Mouse (Mus musculus): ENCODE results near the gene Nav2. TPM values are rescaled to one million over a fixed set of nuclear protein-coding genes. Genes with fewer than 3 reads are reported as not detected.

Nav2 gene
- total RNA-seq, 2 experiments from 2014 or later: 103 to 107 TPM

DNA sequence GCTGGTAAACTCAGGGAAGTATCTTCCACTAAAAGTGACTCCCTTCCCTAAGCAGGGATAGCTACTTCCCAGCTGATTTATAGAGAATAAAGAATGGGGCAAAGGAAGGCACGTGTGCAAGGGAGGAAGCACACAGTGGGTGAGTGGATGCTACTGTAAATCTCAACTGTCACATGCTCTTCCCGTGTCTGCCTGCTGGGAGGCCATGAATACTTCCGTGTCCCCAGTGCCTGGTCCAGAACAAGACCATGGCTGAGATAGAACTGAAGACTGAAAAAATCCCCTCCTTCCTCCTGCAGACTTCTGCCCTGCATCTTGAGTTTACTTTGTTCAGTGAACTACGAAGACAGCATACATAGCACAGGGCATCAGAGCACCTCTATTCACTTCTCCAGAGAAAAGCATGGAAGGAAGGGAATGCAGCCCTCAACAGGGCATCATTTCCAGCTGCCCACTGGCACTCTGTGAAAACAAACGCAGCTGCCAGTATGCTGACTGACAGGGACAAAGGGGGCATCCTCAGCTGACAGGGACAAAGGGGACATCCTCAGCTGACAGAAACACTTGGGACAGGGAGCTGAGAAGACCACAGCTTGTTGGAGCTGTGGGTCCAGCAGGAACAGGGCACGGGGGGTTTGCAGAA lies 138.0 kb downstream of the Nav2 start:
- no peak for DNase-seq (ENCODE audit: low spot score in 2 of 2)

DNA sequence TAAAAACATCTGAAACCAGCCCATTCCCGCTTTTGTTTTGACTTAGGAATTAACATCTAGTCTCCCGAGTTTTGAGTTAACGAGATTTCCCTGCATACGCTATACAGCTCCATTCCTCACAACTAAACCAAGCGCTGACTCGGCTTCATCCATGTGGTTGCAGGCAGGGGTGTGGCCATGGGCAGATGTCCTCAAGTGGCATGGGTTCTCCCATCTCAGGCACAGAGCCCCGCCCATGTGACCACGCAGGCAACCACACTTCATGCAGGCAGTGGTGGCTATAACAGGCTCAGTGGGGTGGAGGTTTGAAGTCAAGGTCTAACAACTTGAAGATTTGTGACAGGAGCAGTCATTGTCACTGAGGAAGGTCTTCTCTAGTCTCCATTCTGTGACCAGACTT lies 138.8 kb downstream of the Nav2 start:
- DNase-seq (ENCODE audit: low spot score in 2 of 2): no peak

DNA sequence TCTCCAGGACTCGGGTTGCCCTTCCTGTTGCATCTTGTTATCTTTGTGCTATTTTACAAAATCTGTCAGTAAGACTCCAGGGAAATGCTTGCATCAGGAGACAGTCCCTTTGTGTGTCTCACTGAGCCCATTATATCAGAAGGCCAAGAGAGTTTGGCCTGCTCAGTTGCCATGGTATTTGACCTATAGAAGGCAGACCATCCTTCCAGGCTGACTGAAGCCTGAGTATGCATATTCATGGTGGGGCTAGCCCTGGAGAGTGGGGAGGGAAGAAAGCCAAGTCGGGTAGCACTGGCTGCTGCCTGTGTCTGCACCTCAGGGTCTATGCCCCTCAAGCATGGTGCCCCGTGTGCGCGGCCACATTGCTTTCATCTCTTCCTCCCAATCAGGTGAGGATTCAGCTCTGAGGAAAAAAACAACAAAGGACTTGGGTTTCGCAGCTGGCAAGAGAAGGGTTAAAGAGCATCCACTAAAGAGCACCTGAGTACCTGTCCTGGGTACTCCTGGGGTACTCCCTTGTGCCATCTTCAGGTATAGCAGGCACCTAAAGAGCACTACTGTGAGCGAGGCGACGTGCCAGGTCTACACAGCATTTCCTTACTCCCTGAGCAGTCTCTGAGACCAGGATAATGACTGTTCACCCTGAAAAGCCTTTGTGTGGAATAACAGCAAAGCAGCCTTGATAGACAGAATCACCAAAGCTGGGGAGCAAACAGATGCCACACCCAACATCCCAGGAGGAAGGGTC lies 144.5 kb downstream of the Nav2 start:
- DNase-seq (ENCODE audit: low spot score in 2 of 2): no peak

DNA sequence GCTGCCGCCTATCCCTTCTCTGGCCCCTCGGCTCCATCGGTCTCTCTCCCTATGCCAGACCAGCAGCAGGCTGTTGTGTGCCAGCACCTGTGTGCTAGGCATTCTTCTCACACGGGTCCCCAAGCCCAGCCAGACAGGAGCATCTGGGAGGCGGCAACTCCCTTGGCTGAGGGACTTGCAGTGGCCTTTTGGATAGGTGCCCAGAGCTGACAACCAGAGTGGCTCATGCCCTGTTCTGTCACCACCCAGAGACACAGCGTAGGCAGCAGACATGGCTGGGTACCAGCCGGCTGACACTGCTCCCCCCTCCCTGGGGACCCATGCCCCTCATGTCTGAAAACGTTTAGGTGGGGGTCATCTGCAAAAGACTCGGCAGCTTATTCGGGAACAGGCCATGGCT lies 146.8 kb downstream of the Nav2 start:
- no peak for DNase-seq (ENCODE audit: low spot score in 2 of 2)

DNA sequence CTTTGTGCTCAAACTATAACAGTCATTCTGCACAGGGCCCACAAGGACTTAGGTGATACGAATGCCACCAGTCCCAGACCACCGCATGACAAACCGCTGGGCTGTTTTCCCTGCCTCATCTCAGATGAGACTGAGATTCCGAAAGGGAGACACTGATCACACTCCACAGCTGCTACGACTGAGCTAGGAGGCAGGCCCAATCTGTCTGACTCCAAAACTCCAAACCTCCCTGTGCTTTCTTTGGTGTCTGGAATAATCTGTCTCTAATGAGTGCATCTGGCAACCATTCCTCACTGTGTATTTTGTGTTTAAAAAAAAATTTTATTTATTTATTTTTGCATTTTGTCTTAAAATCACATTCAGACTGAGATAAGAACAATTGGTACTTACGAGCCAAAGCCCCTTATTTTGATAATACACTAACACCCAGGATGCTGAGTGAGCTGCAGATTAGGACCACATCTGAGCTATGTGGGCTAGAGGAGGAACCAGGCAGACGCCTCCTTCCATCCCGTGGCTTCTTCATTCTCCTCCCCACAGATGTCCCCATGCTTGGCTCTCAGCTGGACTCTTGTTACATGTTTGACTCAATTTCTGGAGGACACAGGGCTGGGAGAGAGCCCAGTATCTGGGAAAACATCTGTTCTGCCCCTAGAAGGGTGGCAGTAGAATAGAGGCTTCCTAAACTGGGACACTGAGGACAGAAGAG lies 149.9 kb downstream of the Nav2 start:
- no peak for DNase-seq (ENCODE audit: low spot score in 2 of 2)

DNA sequence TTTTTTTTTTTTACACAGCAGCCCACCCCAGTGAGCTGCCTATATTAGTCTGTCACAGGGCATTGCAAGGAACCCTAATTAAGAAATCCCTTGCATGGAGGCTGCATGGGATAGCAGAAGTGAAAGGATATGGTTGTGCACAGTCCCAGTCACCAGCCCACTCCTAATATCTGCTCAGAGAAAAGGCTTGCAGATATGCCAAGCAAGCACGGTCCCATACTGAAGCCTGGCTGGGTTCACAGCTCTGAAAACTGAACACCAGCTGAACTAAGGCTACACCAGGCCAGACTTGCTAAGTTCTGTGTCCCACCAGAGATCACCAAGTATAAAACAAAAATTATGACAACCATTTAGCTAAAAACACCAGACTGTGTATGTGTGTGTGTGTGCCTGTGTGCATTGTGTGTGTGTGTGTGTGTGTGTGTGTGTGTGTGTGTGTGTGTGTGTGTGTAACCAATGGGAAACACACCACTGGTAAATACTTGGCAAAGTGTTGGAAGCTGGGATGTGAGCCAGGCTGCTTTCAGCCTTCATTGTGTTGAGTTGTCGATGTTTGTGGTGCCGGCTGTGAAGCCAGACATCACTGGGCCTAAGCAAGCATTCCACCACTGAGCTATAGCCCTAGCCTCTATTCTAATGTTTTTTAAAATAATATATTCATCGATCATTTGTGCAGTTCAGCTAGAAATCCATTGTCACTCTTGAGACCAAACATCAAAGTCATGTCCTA lies 156.4 kb downstream of the Nav2 start:
- DNase-seq (ENCODE audit: low spot score in 2 of 2): peak; percentile 40 to 59

DNA sequence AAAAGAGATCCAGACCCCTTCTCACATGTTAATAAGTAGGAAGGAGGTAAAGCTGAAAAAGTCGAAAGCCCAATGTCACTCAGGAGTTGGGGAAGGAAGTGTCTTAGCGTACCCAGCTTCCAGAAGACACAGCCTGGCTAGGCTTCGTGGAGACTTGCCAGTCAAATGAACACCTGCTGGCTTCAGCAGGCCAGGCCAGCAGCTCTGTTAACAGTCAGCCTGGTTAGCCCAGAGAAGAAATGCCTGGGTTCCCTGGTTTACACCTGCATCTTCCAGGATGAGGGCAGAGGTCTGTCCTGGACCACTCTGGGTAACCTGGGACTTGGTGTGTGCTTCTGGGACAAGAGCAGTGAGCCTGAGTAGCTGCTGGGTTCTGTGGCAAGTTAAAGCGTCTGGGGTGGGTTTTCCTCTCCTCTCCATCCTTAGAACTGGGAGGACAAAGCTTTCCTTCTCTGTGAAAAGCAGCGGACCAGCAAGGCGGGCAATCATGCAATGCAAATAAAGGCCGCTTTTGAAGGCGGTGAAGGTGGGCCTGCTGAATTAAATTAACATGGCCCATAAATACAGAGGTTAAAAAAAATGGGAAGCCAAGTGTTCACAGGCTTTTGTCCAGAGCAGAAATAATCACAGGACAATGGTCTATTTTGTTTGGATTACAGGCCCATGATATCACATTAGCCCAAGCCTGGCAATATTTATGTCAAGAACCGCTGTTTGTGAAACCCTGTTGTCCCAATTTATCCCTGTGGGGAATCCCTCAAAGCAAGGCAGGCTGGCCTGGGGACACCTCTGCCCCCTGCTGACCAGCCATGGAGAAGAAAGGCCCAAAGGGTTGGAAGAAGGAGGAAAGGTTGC lies 157.3 kb downstream of the Nav2 start:
- no peak for DNase-seq (ENCODE audit: low spot score in 2 of 2)

DNA sequence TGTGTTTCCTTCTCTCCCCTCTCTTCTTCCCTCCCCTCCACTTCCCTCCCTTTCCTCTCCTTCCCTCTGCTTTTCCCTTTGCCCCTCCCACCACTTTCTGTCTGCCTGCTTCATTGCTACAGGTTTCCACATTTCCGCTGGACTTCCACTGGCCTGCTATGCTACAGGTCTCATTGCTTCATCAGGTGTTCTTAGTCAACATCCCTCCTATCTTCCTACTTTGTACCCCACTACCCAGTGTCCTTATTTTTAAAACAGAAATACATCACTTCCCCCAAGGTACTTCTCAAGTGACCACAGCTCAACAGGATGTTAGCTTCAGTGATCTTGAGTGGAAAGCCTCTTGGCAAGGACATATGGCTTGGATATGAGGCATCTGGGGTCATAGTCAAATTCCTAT lies 158.3 kb downstream of the Nav2 start:
- no peak for DNase-seq (ENCODE audit: low spot score in 2 of 2)

DNA sequence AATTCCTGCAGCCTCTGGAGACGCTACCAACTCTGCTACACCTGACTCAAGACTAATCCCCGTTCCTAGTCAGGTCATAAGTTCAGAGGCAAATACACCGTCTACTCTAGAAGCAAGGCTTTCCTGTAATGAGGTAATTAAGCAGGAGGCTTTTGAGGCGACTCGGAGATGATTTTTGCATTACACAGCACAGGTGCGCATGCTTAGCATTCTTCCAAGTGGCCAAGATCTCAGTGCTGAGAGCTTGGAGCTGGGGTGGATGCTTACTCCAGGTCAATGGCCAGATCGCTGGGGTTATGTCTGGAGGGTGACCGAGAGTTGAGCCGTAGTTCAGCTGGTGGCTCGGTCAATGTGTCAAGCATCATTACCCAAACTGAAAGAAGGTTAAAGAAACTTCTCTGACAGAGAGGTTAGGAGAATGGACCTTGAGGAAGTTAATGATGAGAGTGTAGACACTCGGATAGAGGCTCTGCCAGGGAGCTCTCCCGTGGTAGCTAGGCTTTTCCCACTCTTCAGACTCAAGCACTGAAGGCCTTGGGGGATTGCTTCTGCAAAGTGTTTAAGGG lies 161.0 kb downstream of the Nav2 start:
- DNase-seq (ENCODE audit: low spot score in 2 of 2): no peak

DNA sequence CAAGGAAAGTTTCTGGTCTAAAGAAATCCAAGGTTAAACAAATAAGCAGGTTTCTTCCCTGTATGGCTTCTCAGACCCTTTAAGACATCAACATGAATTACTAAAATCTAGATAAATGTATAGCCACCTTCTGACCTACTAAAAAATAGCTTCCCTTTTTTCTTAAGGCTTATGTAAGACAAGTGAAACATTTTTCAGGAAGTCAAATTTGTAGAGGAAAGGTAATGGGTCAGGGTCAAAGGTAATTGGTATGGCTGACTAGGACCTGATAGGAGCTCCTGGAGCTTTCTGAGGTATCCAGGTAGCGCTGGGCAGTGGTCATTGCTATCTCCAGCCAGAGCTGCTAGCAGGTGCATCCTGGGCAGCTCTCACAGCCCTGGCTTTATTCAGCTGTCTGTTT lies 162.1 kb downstream of the Nav2 start:
- DNase-seq (ENCODE audit: low spot score in 2 of 2): no peak

DNA sequence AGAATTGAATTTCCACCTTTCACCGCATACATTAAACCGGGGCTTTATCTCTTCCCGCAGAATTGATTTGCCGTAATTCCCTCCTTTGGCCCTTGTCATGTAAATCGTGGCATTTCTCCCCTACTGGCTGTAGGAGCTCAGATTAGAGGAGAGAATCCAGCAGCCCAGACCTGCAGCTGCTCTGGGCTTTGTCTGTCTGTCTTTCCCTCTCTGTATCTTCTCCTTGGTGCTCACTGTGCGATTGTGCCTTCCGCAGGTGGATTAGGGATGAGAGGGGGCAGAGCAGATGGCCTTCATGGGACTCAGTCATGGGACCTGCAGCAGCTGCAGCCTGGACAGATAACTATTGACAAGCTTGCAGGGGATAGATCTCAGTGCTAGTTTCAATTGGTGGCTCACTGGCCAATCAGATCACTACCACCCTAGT lies 162.6 kb downstream of the Nav2 start:
- DNase-seq (ENCODE audit: low spot score in 2 of 2): no peak

DNA sequence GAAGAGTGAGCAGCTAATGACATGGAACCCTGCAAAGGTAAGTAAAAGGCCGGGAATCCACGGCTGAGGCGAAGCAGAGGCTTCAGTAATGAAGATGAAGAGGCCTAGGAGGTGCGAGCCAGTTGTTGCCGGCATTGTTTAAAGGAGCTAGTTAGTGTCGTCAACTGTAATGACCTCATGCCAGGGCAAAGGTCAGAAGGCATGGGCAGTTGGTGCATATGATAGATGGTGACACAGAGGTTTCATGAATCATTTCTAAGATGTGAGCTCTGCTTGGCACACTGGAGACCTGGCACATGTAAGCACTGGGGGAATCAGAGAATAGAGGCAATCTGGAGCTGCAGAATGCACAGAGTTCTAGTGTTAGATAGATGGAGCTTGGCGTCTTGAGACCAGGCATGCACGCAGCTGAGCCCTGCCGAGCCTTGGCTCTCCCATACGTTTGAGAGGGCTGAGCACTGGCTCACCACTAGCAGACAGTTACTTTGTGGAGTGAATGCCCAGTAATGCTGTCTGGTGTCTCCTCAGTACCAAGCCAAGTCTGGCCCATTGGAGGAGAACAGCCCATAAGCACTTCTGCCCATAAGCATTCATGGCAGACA lies 166.9 kb downstream of the Nav2 start:
- no peak for DNase-seq (ENCODE audit: low spot score in 2 of 2)

DNA sequence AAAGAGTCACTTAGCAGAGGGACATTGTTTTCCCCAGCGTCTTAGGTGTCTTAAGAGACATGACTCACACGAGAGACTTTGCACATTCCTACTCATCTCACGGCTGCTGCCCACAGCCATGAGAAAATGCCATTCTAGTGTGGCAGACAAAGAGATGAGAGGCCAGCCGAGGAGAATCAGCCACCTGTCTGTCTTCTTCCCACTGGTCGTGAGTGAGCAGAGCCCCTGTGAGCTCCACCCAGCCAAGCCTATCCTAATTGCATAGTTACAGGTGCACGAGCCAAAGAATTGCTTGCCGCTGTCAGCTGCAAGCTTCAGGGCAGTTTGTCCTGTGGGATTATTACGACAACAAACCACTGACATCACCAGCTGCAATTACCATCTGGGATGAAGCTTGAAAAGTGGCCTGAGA lies 167.8 kb downstream of the Nav2 start:
- DNase-seq (ENCODE audit: low spot score in 2 of 2): no peak

DNA sequence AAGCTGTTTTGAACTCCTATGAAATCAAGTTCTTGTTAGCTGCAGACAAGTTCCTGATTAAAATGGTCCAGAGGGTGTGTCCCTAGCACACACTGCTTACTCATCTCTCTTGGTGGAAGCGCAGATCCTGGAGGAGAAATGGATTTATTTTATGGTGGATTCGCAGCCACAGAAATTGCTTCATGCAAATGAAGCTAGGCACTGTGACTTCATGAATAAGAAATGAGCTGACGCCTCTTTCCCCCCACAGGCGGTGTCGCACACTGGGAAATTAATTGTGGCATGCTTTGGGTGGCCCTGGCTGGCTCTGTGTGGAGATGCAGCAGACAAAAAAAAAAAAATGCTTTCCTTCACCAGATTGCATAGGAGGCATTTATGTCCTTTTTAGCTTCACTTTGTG lies 170.4 kb downstream of the Nav2 start:
- no peak for DNase-seq (ENCODE audit: low spot score in 2 of 2)

DNA sequence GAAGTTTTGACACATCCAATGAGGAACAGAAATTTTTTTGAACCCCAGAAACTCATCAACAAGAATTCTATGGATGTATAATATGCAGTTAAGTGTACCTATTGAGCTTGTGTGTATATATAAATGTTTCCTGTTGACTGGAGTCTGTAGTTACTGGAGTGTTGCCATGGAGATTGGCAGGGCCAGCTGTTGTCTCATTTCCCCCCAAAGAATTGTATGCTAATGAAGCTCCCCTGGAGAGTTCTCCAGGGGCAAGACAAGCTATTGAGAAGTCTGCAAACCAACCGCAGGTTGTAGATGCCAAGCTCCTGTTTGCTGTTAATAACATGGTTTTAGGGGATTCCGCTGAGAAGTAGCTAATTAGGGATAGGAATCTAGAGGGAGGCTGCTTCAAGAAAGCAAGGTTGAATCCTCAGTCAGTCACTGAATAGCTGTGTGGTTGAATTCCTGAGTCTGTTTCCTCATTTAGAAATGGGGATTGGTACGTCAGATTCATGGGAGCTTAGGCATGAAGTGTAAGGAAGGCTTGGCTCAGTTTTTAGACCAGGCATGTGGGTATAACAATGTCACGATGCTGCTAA lies 174.2 kb downstream of the Nav2 start:
- no peak for DNase-seq (ENCODE audit: low spot score in 2 of 2)

DNA sequence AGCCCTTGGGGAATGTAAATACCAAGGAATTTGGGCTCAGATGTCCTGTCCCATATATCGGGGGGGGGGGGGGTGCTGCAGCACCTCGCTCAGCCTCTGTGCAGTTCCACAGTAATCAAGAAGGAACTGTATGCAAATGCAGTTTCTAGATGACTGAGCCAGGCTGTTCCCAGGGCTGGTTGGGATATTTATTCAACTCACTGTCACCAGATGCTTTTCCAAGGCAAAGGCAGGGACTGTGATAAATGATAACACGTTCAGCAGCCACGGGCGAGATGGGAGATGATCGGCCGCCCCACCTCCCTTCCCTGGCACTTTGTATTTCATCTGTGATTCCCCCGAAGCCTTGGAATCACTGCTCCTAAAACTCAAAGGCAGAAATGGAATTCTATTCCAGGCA lies 176.3 kb downstream of the Nav2 start:
- no peak for DNase-seq (ENCODE audit: low spot score in 2 of 2)

DNA sequence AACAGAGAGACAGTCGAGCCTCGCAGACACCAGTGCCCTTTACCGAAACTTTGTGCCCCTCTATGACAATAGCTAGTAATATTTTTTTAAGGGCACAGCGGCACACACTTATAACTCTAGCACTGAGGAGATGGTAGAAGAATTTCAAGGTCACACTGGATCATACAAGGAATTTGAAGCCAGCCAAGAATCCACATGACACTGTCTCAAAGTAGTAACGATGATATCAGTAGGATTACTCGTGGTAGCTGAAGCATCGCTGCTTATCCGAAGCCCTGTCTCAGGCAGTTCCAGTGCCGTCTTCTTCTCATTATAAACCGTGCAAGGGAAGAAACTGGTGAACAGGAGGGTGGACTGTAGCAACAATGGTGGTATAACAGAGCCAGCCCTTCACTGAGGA lies 177.2 kb downstream of the Nav2 start:
- DNase-seq (ENCODE audit: low spot score in 2 of 2): no peak

DNA sequence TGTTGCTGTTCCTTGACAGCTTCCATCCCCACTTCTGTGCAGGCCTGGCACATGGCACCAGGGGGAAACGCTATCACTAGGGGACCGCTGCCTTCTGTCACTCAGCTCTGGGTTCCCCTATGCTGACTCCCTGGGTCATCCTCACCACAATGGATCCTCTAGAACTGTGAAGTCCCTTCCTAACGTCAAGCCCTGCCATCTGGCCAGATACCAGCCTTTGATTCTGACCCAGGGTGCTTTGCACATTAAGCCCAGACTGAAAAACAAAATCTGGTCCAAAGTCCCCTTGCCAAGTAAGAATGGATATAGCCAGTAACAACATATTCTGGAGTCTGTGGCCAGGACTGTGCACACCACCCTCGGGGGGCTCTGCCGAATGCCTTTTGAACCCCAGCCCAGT lies 178.6 kb downstream of the Nav2 start:
- peak in 1 of 2 experiments; percentile 75 for DNase-seq (ENCODE audit: low spot score in 2 of 2)

DNA sequence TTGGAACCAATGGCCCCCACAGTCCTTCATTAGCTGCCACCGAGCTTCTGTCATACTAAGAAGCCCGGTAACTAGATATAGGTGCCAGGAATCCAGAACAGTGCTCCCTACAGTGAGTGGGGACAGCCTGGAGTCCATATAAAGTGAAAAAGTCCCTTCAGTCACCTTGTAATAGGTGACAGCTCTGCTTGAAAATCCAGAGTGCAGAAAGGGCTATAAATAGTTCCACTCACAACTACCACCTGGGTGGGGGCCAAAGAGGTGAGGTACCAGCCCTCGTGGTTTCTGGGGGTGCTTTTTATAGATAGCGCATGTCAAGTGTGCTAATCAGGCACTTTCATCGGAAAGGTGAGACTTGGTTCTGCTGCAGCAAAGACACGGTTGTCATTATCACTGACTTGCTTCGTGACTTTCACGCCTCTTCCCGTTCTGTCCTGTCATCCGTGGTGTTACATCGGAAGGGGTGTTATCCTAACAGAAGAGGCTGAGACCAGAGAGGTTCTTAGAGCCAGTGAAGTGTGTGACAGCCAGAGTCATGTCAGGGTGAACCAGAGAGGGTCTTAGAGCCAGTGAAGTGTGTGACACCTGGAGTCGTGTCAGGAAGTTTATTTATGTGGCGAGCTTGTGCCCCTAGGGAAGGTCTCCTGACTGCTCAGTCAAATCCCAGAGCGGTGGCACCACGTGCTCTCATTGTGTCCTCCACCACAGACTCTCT lies 179.8 kb downstream of the Nav2 start:
- no peak for DNase-seq (ENCODE audit: low spot score in 2 of 2)
